Mouse (Mus musculus): ENCODE measurements at regions not wholly inside any gene's neighbourhood (a gene's known extent, or its start where the extent isn't known, plus 50 kb on each side); places are given as distances from the start of the nearest gene placed in this dataset.

DNA sequence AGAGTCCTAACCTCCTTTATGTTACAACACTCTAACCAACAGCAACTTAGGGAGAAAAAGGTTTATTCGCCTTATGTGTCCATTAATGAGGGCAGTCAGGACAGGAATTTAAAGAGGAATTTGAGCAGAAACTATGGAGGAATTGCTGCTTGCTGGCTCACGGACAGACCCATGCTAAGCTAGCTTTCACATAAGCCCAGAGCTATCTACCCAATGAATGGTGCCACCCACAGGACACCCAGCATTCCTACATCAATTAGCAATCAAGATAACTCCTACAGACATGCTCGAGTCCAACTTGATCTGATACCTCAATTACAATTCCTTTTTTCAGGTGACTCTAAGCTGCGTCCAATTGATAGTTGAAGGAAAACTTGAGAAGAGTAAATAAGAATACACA is 1021.2 kb upstream of the Gm7489 start:
- Histone ChIP-seq H3K36me3 (ENCODE audit: control insufficient read depth, insufficient read depth, low read length) (no peaks in the 10 kb centered on the region), H3K4me2 (ENCODE audit: low read length) (no peak overlapping the region), H3K4me1 (ENCODE audit: control insufficient read depth, insufficient read depth, low read length) (no peaks in the 10 kb centered on the region), H3K27me3 (replicated peaks; ENCODE audit: control insufficient read depth, insufficient read depth, low read length) (no peaks in the 10 kb centered on the region), H3K4me3 (ENCODE audit: low read depth, low read length) (no peak overlapping the region), H3K27ac (ENCODE audit: low read depth, low read length) (no peak overlapping the region), H3K9me3 (replicated peaks; ENCODE audit: control insufficient read depth, low read length) (no peaks in the 10 kb centered on the region), H3K9ac (ENCODE audit: low read length) (no peak overlapping the region)
- 82% methylated on average over 4 of the region's 4 CpGs for WGBS
- DNase-seq (ENCODE audit: low spot score) (no peak), ATAC-seq (no peak)

DNA sequence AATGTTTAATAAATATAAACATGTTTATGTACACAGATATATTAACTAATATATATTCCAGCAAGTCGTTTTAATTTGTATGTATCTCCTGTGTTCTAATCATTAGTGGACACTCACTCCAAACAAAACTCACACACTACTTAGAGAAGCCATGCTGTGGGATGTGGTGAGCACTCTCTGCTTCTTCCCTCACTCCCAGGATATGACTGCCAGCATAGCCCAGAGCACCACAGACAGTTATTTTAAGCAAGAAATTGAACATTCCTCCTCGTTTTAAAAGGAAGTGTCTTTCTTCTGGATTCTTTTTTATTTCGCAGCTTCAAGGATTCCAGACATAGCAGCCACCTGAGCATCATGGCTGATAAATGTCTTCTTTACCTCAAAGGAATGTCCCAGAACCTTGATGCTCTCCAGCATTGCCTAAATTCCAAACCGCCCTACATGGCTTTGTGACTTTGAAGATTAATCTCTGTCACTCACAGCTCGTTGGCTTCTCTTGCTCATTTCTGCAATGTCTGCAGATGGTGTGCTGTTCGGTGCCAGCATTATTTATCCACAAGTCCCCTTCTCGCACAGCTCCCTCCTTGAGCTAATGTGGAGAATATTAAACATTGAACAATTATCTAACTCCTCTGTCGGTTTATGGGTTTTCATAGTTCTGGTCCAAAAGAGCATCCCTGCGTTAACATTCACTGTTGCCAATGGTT is 992.3 kb upstream of the Gm7489 start:
- Histone ChIP-seq H3K4me3 (ENCODE audit: low read depth, low read length) (no peak overlapping the region), H3K36me3 (ENCODE audit: control insufficient read depth, insufficient read depth, low read length) (no peaks in the 10 kb centered on the region), H3K9ac (ENCODE audit: low read length) (no peak overlapping the region), H3K27ac (ENCODE audit: low read depth, low read length) (no peak overlapping the region), H3K9me3 (replicated peaks; ENCODE audit: control insufficient read depth, low read length) (no peaks in the 10 kb centered on the region), H3K4me2 (ENCODE audit: low read length) (no peak overlapping the region), H3K27me3 (replicated peaks; ENCODE audit: control insufficient read depth, insufficient read depth, low read length) (no peaks in the 10 kb centered on the region), H3K4me1 (ENCODE audit: control insufficient read depth, insufficient read depth, low read length) (no peaks in the 10 kb centered on the region)
- WGBS = 72% methylated on average over 9 of the region's 9 CpGs
- DNase-seq (ENCODE audit: low spot score) (peak; percentile 53), ATAC-seq (no peak)

DNA sequence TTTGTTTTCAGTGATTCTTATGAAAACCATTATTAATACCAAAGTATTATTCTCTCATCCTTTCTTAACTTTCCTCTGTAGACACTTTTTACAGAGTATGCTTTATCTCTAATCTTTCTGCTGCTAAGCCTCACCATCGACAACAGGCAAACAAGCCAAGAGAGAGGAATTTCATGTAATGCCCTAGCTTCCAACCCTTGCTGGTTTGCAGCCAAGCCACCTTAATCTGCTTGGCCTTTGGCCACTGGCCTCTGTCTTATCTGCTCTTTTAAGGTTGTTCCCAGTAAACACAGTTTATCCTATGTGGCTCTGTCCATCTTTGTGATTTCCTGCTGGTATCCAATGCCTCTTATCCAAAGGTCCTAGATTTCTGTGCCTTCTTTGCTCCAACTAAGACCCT is 986.6 kb upstream of the Gm7489 start:
- no peak for DNase-seq (ENCODE audit: low spot score)

DNA sequence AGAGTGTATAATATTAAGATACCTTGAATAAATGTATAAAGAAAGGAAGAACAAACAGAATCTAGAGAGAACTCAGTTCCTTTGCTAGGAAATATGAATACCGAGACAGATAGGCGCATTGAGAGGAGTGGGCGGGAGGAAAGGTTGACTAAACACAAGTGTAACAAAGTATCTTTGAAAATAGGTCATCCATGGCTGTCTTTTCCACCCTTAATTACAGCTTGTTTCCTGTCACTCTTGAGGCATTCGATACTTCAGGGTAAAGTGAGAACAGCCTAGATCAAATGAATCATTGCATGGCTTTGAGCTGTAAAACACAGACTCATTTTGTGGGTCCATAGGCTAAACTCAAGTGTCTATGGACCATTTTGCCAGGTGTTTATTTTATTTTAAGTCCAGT is 985.3 kb upstream of the Gm7489 start:
- no peak for ATAC-seq
- Histone ChIP-seq H3K27ac (ENCODE audit: low read depth, low read length) (no peak overlapping the region), H3K4me3 (ENCODE audit: low read depth, low read length) (no peak overlapping the region), H3K4me2 (ENCODE audit: low read length) (no peak overlapping the region), H3K27me3 (replicated peaks; ENCODE audit: control insufficient read depth, insufficient read depth, low read length) (no peaks in the 10 kb centered on the region), H3K4me1 (ENCODE audit: control insufficient read depth, insufficient read depth, low read length) (no peaks in the 10 kb centered on the region), H3K36me3 (ENCODE audit: control insufficient read depth, insufficient read depth, low read length) (no peaks in the 10 kb centered on the region), H3K9ac (ENCODE audit: low read length) (no peak overlapping the region), H3K9me3 (replicated peaks; ENCODE audit: control insufficient read depth, low read length) (no peaks in the 10 kb centered on the region)
- DNase-seq (ENCODE audit: low spot score) = no peak
- 94% methylated on average over 4 of the region's 4 CpGs for WGBS

More for the DNA sequence above, 986.6 kb upstream of the Gm7489 start:
- 88% methylated on average over 1 of the region's 1 CpGs for WGBS
- Histone ChIP-seq H3K4me3 (ENCODE audit: low read depth, low read length) (no peak overlapping the region), H3K9ac (ENCODE audit: low read length) (no peak overlapping the region), H3K27me3 (replicated peaks; ENCODE audit: control insufficient read depth, insufficient read depth, low read length) (no peaks in the 10 kb centered on the region), H3K27ac (ENCODE audit: low read depth, low read length) (no peak overlapping the region), H3K36me3 (ENCODE audit: control insufficient read depth, insufficient read depth, low read length) (no peaks in the 10 kb centered on the region), H3K4me2 (ENCODE audit: low read length) (no peak overlapping the region), H3K4me1 (ENCODE audit: control insufficient read depth, insufficient read depth, low read length) (no peaks in the 10 kb centered on the region), H3K9me3 (replicated peaks; ENCODE audit: control insufficient read depth, low read length) (no peaks in the 10 kb centered on the region)
- ATAC-seq = no peak

DNA sequence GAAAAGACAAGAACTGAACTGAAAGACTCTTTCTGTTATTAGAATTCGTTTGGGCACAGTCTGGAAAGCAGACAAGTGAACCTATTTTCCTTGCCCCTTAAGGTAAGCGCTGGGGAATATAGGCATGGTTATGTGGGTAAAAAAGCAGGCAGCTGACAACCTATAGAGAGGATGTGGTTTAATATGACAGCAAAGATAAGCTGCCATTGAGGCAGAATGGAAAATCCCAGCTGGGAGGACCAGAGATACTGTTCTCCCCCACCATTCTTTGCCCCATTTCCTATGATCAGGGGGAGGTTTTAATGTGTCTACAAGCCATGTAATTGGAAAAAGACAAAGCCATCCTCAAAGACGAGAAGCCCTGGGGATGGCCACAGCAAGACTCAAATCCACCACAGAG is 984.9 kb upstream of the Gm7489 start:
- DNase-seq (ENCODE audit: low spot score) (no peak), ATAC-seq (no peak)
- Histone ChIP-seq H3K27me3 (replicated peaks; ENCODE audit: control insufficient read depth, insufficient read depth, low read length) (no peaks in the 10 kb centered on the region), H3K9ac (ENCODE audit: low read length) (no peak overlapping the region), H3K4me2 (ENCODE audit: low read length) (no peak overlapping the region), H3K27ac (ENCODE audit: low read depth, low read length) (no peak overlapping the region), H3K9me3 (replicated peaks; ENCODE audit: control insufficient read depth, low read length) (no peaks in the 10 kb centered on the region), H3K4me1 (ENCODE audit: control insufficient read depth, insufficient read depth, low read length) (no peaks in the 10 kb centered on the region), H3K4me3 (ENCODE audit: low read depth, low read length) (no peak overlapping the region), H3K36me3 (ENCODE audit: control insufficient read depth, insufficient read depth, low read length) (no peaks in the 10 kb centered on the region)
- 77% methylated on average over 3 of the region's 3 CpGs for WGBS

DNA sequence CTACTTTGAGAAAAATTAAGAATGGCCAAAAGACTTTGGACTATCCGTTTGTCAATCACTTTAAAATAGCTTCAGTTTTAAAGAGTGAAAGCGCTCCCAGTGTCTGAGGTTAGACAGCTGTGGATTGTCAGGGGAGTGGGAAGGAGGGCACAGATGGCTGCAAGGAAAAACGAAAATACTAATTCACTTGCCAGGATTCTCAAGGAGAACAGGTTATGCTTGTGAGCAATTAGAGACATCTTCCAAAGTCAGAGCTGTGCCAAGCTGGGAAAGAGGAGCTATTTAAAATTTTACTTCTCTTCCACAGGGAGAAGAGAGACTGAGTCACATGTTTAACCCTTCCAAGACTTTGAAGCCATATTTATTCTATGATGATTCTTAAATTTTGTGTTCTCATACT is 979.5 kb upstream of the Gm7489 start:
- Histone ChIP-seq H3K4me3 (ENCODE audit: low read depth, low read length) (no peak overlapping the region), H3K27ac (ENCODE audit: low read depth, low read length) (no peak overlapping the region), H3K4me2 (ENCODE audit: low read length) (no peak overlapping the region), H3K9me3 (replicated peaks; ENCODE audit: control insufficient read depth, low read length) (no peaks in the 10 kb centered on the region), H3K4me1 (ENCODE audit: control insufficient read depth, insufficient read depth, low read length) (no peaks in the 10 kb centered on the region), H3K36me3 (ENCODE audit: control insufficient read depth, insufficient read depth, low read length) (no peaks in the 10 kb centered on the region), H3K9ac (ENCODE audit: low read length) (no peak overlapping the region), H3K27me3 (replicated peaks; ENCODE audit: control insufficient read depth, insufficient read depth, low read length) (no peaks in the 10 kb centered on the region)
- 74% methylated on average over 3 of the region's 3 CpGs for WGBS
- peak; percentile 39 for DNase-seq (ENCODE audit: low spot score)
- ATAC-seq = peak; percentile 40; the same call in 1 of the 2 replicates

DNA sequence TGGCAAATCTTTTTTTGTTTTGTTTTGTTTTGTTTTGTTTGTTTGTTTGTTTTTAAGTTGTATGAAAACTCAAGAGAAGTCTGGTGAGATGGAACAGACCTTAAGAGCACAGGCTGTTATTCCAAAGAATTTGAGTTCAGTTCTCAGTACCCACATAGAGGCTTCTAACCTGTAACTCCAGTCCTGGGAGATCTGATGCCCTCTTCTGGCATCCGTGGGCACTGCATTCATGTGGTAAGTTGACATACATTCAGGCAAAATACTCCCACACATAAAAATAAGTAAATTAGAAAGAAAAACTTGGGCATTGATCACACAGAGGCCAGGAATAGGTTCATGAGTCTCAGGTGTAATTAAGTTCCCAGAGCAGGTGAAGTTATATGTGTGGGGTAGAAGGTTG is 977.5 kb upstream of the Gm7489 start:
- no peak for DNase-seq (ENCODE audit: low spot score)
- Histone ChIP-seq H3K4me2 (ENCODE audit: low read length) (no peak overlapping the region), H3K4me1 (ENCODE audit: control insufficient read depth, insufficient read depth, low read length) (no peaks in the 10 kb centered on the region), H3K36me3 (ENCODE audit: control insufficient read depth, insufficient read depth, low read length) (no peaks in the 10 kb centered on the region), H3K9me3 (replicated peaks; ENCODE audit: control insufficient read depth, low read length) (no peaks in the 10 kb centered on the region), H3K27ac (ENCODE audit: low read depth, low read length) (no peak overlapping the region), H3K9ac (ENCODE audit: low read length) (no peak overlapping the region), H3K4me3 (ENCODE audit: low read depth, low read length) (no peak overlapping the region), H3K27me3 (replicated peaks; ENCODE audit: control insufficient read depth, insufficient read depth, low read length) (no peaks in the 10 kb centered on the region)
- no peak for ATAC-seq
- WGBS = 58% methylated on average over 1 of the region's 1 CpGs

DNA sequence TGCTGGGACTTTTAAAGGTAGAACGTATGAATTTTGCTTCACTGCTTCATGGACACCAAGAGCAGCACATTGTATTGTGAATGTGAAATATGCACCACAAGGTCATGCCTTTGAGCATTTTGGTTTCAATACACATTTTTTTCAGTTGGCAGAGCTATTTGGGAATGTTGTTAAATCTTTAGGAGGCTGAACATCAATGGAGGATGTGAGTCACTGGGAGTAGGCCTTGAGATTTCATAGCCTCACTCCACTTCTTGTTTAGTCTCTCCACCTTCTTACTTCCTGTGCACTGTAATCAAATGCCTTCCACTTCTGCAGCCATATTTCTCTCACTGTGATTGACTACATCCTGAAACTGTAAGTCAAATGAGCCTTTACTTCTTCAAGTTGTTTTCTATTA is 962.4 kb upstream of the Gm7489 start:
- ATAC-seq = no peak
- WGBS = 91% methylated on average over 1 of the region's 1 CpGs
- Histone ChIP-seq H3K4me2 (ENCODE audit: low read length) (no peak overlapping the region), H3K27ac (ENCODE audit: low read depth, low read length) (no peak overlapping the region), H3K9ac (ENCODE audit: low read length) (no peak overlapping the region), H3K27me3 (replicated peaks; ENCODE audit: control insufficient read depth, insufficient read depth, low read length) (no peaks in the 10 kb centered on the region), H3K4me1 (ENCODE audit: control insufficient read depth, insufficient read depth, low read length) (no peaks in the 10 kb centered on the region), H3K36me3 (ENCODE audit: control insufficient read depth, insufficient read depth, low read length) (no peaks in the 10 kb centered on the region), H3K4me3 (ENCODE audit: low read depth, low read length) (no peak overlapping the region), H3K9me3 (replicated peaks; ENCODE audit: control insufficient read depth, low read length) (no peaks in the 10 kb centered on the region)
- DNase-seq (ENCODE audit: low spot score) = no peak

DNA sequence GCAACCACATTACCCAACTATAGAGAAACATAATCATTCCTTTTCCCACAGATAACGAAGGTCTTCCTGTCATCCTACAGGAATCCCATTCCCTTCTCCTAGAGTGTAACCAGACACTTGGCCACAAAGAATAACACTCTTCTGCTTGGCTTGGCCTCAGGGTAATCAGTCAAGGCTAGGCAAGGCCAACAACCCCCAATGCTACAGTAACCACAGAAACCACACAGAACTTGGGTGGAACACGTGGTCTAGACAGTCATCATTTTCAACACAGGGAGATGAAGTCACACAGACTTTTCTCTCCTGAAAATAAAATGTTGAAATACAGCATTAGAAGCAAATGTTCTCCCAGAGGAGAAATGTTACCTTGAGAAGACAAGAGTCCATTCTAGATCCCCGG is 956.3 kb upstream of the Gm7489 start:
- no peak for ATAC-seq
- DNase-seq (ENCODE audit: low spot score) = no peak
- no peaks in the 10 kb centered on the region for H3K9me3 ChIP-seq (replicated peaks; ENCODE audit: control insufficient read depth, low read length)
- no peak overlapping the region for H3K9ac ChIP-seq (ENCODE audit: low read length)
- no peak overlapping the region for H3K4me2 ChIP-seq (ENCODE audit: low read length)
- H3K4me1 ChIP-seq (ENCODE audit: control insufficient read depth, insufficient read depth, low read length) = no peaks in the 10 kb centered on the region
- 80% methylated on average over 3 of the region's 3 CpGs for WGBS
- H3K27me3 ChIP-seq (replicated peaks; ENCODE audit: control insufficient read depth, insufficient read depth, low read length) = no peaks in the 10 kb centered on the region
- H3K36me3 ChIP-seq (ENCODE audit: control insufficient read depth, insufficient read depth, low read length) = no peaks in the 10 kb centered on the region
- no peak overlapping the region for H3K4me3 ChIP-seq (ENCODE audit: low read depth, low read length)
- H3K27ac ChIP-seq (ENCODE audit: low read depth, low read length) = no peak overlapping the region
